Mouse (Mus musculus) spleen, adult 2 months (tissue): Measurements from ENCODE around the gene Nol4l. TPM values are rescaled to one million over a fixed set of nuclear protein-coding genes. Genes with fewer than 3 reads are reported as not detected.

Source experiments
- DNase-seq, 2 experiments: peaks; one replicate each; pipeline versions ENCODE4 v3.0.0 to v3.0.0-alpha.2; 2012 to 2021; ENCODE audit warnings: low spot score in 2 of 2, low read depth in 1 of 2
- H3K27ac ChIP-seq: fragments of 200-500 bp; 2 replicates; pipeline ENCODE4 v1.5.1; 2012; ENCODE audit warnings: low read length, inconsistent platforms; ENCODE audit not compliant: insufficient read depth
- H3K27me3 ChIP-seq: fragments of 200-500 bp; 2 replicates; pipeline ENCODE4 v1.6.1; 2012; ENCODE audit warnings: mild to moderate bottlenecking, moderate library complexity, low read length, inconsistent platforms; ENCODE audit not compliant: control insufficient read depth, insufficient read depth
- H3K36me3 ChIP-seq: fragments of 200-500 bp; 2 replicates; pipeline ENCODE4 v1.6.1; 2012; ENCODE audit warnings: mild to moderate bottlenecking, low read length, inconsistent platforms; ENCODE audit not compliant: control insufficient read depth, insufficient read depth
- H3K4me1 ChIP-seq: fragments of 200-500 bp; 2 replicates; pipeline ENCODE4 v1.6.1; 2011; ENCODE audit warnings: inconsistent platforms; ENCODE audit not compliant: control insufficient read depth, insufficient read depth, insufficient read length
- H3K4me3 ChIP-seq: fragments of 200-500 bp; 2 replicates; pipeline ENCODE4 v1.5.1; 2011; ENCODE audit warnings: mild to moderate bottlenecking, inconsistent platforms; ENCODE audit not compliant: insufficient read depth, insufficient read length; ENCODE audit errors: extremely low read depth
- CTCF ChIP-seq: fragments of 200-500 bp; IDR thresholded peaks from 2 replicates; pipeline ENCODE4 v1.5.1; 2011; ENCODE audit warnings: mild to moderate bottlenecking, inconsistent platforms; ENCODE audit not compliant: insufficient read depth, insufficient read length, insufficient replicate concordance; ENCODE audit errors: extremely low read depth
- POLR2A ChIP-seq: fragments of 200-500 bp; IDR thresholded peaks from 2 replicates; pipeline ENCODE4 v1.6.1; 2011; ENCODE audit warnings: low read depth, low read length, inconsistent platforms
- WGBS: fragments of 180-500 bp; shearing (Covaris S2); methylation state at CpG from one replicate; pipeline ENCODE4 v1.1.7; 2018; 5-methylcytosine and 5-hydroxymethylcytosine counted together
- polyA plus RNA-seq: library from polyadenylated mRNA; depleted of rRNA; stranded (reverse); fragments of >200 nt; gene quantifications from 2 replicates; pipeline ENCODE4 v1.2.3, GENCODE M21; 2012

Nol4l gene
- polyA plus RNA-seq, 1 experiment: 2.5 TPM

DNA sequence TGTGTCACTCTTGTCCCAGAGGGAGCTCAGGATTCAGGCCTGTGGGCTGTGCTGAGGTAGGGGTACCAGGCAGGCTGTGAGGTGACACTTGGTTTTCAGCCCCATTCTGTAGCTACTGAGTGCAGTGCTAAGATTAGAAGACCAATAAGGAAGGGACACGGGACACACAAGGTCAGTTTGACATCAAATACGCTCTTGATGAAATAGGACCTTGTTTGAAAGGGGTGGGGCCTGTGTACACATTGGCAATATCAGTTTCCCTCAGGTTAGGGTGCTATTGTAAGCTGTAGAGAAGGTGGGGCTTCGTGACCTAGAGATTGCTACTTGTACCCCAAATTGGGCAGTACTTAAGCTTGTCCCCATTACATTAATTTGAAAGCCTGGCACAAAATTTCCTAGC, 124.9 kb downstream of the Nol4l start:
- 92% methylated on average over 3 of the region's 3 CpGs for WGBS
- H3K4me1 ChIP-seq: no peaks in the 10 kb centered on the region
- H3K27ac ChIP-seq: no peak overlapping the region
- H3K36me3 ChIP-seq: peaks cover 8% of the 10 kb centered on the region; the same call in 1 of the 2 replicates
- H3K27me3 ChIP-seq: no peaks in the 10 kb centered on the region
- no peak overlapping the region for H3K4me3 ChIP-seq
- TF ChIP-seq CTCF: no peak
- no peak for TF ChIP-seq POLR2A
- no peak for DNase-seq

DNA sequence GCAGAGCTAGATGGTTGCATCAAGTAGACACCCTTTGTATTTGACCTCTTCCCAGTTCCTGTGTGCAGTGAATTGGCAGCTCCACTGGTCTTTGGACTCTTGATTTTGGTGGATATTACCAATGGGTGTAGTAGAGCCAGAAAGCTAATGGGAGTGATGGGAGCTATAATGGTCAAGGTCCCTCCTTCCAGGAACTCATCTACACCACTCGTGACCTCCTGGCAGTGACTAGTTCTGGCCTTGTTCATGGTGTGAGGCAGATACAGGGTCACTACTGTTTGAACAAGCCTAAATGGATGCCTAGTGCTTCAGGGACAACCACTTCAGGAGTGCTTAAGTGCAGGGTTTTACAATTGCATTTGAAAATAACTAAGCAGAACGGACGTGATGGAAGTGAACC, 125.7 kb downstream of the Nol4l start:
- DNase-seq: no peak
- WGBS: 86% methylated on average over 3 of the region's 3 CpGs
- Histone ChIP-seq H3K4me3 (no peak overlapping the region), H3K36me3 (peaks cover 14% of the 10 kb centered on the region), H3K27ac (no peak overlapping the region), H3K27me3 (no peaks in the 10 kb centered on the region), H3K4me1 (no peaks in the 10 kb centered on the region)
- TF ChIP-seq CTCF (no peak), POLR2A (no peak)

DNA sequence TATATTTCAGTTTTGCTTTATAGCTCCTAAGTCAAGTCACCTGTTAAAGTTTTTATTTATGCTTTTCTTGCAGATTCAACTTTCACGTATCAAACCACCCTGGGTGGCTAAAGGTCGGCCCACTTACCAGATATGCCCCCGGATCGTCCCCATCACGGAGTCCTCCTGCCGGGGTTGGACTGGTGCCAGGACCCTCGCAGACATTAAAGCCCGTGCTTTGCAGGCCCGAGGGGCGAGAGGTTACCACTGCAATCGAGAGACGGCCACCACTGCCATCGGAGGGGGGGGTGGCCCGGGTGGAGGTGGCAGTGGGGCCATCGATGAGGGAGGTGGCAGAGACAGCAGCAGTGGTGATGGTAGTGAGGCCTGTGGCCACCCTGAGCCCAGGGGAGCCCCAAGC, 130.6 kb downstream of the Nol4l start:
- H3K27ac ChIP-seq: no peak overlapping the region
- 96% methylated on average over 15 of the region's 15 CpGs for WGBS
- no peak overlapping the region for H3K4me3 ChIP-seq
- no peak for DNase-seq
- TF ChIP-seq POLR2A: no peak
- H3K36me3 ChIP-seq: peaks cover 36% of the 10 kb centered on the region
- H3K4me1 ChIP-seq: no peaks in the 10 kb centered on the region
- H3K27me3 ChIP-seq: no peaks in the 10 kb centered on the region

DNA sequence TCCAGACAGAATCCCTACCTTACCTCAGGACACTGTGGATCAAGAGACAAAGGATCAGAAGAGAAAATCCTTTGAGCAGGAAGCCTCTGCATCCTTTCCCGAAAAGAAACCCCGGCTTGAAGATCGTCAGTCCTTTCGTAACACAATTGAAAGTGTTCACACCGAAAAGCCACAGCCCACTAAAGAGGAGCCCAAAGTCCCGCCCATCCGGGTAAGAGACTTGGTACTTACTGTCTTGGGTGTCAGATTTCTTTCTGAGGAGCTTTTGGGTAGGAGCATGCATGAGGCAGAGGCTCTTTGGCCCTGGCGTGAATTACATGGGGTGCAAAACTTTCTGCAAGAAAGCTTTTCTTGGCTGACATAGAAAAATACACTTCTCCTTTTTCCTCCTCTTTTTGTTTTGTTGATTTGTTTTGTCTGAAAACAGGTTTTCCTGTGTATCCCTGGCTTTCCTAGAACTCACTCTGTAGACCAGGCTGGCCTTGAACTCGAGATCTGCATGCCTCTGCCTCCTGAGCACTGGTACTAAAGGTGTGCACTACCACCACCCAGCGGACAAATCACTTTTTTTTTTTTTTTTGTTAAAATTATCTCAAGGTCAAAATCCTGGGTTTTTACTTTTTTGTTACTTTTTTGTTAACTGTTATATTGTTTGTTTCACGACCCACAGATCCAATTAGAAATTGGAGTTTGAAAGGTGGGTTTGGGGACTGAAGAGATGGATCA, 131.8 kb downstream of the Nol4l start:
- Histone ChIP-seq H3K4me3 (no peak overlapping the region), H3K27ac (no peak overlapping the region), H3K27me3 (no peaks in the 10 kb centered on the region), H3K36me3 (peaks cover 47% of the 10 kb centered on the region), H3K4me1 (no peaks in the 10 kb centered on the region)
- WGBS: 91% methylated on average over 11 of the region's 11 CpGs
- no peak for DNase-seq
- TF ChIP-seq CTCF: no peak
- no peak for TF ChIP-seq POLR2A

DNA sequence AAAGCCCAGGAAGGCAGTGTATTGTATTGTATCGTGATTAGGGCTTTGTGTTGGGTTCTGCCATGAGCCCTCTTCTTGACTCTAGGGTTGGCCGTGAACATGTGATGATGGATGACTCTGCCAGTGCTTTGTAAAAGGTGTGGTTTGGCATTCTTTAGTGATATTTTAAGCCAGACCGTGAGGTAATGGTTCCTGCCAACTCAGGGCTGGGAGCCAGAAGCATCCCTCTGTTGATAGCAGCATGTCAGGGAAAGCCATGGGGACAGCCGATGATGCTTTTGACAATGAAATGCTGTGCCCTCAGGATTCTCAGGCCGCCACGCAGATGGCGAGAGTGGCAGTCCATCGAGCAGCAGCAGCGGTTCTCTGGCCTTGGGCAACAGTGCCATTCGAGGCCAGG, 136.7 kb downstream of the Nol4l start:
- Histone ChIP-seq H3K4me3 (no peak overlapping the region), H3K27ac (no peak overlapping the region), H3K36me3 (peaks cover 42% of the 10 kb centered on the region), H3K27me3 (no peaks in the 10 kb centered on the region), H3K4me1 (no peaks in the 10 kb centered on the region)
- TF ChIP-seq CTCF (no peak), POLR2A (no peak)
- no peak for DNase-seq
- WGBS: 96% methylated on average over 10 of the region's 10 CpGs

DNA sequence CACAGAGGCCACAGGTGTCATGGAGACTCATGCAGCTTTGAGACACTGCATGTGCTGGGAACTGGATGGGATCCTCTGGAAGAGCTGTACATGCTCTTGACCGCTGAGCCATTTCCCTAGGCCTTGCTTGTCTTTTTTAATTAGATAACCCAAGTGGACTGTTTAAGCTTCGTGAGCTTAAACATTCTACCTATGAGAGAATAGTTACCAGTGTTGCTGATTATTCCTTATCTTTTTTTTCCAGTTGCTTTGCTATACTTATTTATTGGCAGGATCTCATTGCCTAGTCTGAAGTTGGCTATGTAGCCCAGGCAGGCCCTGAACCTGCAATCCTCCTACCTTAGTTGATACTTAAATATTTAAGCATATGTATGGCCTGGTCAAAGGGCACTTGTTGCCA, 139.9 kb downstream of the Nol4l start:
- H3K36me3 ChIP-seq: peaks cover 28% of the 10 kb centered on the region
- no peaks in the 10 kb centered on the region for H3K4me1 ChIP-seq
- no peaks in the 10 kb centered on the region for H3K27me3 ChIP-seq
- WGBS: 96% methylated on average over 2 of the region's 2 CpGs
- DNase-seq: no peak
- no peak overlapping the region for H3K27ac ChIP-seq
- TF ChIP-seq CTCF: no peak
- no peak for TF ChIP-seq POLR2A
- H3K4me3 ChIP-seq: no peak overlapping the region

DNA sequence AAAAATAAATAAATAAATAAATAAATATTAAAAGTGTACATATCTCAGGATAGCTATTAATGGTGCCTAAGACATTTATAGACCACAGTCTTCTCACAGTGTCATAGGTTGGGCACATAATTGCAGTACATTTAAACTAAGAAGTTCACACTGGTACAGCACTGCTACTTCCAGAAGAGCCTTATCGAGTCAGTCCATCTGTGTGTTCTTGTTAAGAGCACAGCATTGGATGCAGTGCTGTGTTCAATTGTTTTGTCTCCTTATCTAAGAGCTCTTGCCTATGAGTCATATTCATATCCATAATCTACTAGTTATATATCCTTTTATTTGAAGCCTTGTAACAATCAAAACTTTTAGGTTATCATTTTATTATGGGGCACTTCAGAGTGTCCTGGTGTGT, 149.3 kb downstream of the Nol4l start:
- Histone ChIP-seq H3K27ac (no peak overlapping the region), H3K4me1 (no peaks in the 10 kb centered on the region), H3K27me3 (no peaks in the 10 kb centered on the region), H3K36me3 (peaks cover 9% of the 10 kb centered on the region; the same call in 1 of the 2 replicates), H3K4me3 (no peak overlapping the region)
- DNase-seq: no peak
- 83% methylated on average over 1 of the region's 1 CpGs for WGBS
- TF ChIP-seq CTCF (no peak), POLR2A (no peak)
